Mouse (Mus musculus) left cerebral cortex, adult 11 months (tissue): ENCODE measurements around the gene Srsf2.
"Not testable (repeated sequence)": the region's sequence is repeated elsewhere in the genome, so short reads cannot be mapped to it uniquely, and the experiment has no call there.

Experiments
- DNase-seq: peaks from one replicate; pipeline ENCODE4 v3.0.0; 2022; ENCODE audit warnings: low spot score

Srsf2 gene

GRCm38 (mm10) chr11:116853512-116853928, 626 bp upstream of the Srsf2 start:
- DNase-seq = peak; percentile 96

DNA sequence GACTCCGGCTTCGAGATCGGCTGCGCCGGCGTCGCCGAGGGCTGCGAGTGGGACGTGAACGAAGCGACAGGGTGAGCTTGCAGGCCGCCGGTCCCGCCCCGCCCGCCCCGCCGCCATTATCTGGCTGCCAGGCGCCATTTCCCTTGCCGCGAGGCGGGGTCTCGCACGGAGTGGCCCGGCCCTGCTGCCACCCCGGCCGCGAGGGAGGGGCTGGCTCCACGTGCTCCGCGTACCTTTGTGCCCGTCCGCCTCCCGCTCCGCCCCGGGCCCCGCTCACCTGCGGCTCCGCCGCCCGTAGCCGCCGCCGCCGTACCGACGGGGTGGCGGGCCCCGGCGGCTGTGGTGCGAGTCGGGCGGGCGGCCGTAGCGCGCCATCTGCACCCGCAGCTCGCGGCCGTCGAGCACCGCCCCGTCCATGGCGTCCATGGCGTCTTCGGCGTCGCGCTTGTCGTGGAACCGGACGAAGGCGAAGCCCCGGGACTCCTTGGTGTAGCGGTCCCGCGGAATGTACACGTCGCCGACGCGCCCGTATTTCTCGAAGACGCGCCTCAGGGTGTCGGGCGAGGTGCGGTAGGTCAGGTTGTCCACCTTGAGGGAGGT, 503 bp downstream of the Srsf2 start, which contains the start of gene Mfsd11:
Gene Mfsd11 (plus strand): TSS at position 150 of the 600 bp plus-strand sequence.
- peak; percentile 59 for DNase-seq

DNA sequence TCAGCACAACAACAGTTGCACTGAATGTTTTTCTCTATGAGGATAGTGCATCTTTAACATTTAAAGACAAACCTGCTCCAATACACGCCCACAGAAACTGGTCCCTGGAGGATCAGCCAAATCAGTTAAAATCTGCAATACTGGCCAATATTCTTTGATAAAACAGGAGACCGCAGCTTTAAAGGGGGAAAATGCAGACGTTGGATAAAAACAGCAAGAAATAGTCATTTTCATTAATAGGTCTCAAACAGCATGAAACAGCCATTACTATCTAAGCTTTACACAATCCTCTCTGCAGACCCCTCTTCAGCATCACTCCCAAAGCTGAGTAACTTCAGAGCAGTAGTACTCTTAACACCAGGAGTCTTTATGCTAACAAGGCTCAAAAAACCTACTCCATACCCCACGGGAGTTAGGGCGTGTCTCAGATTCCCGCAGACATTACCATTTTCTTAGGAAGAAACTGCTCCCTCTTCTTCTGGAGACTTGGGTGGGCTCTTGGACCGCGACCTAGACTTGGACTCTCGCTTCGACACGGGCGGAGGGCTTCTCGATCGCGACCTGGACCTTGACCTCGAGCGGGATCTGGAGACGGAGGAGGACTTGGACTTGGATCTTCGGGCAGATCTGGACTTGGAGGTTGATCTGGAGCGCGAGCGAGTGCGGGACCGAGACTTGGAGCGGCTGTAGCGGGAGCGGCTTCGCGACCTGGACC, 1.2 kb downstream of the Srsf2 start:
- no peak for DNase-seq

DNA sequence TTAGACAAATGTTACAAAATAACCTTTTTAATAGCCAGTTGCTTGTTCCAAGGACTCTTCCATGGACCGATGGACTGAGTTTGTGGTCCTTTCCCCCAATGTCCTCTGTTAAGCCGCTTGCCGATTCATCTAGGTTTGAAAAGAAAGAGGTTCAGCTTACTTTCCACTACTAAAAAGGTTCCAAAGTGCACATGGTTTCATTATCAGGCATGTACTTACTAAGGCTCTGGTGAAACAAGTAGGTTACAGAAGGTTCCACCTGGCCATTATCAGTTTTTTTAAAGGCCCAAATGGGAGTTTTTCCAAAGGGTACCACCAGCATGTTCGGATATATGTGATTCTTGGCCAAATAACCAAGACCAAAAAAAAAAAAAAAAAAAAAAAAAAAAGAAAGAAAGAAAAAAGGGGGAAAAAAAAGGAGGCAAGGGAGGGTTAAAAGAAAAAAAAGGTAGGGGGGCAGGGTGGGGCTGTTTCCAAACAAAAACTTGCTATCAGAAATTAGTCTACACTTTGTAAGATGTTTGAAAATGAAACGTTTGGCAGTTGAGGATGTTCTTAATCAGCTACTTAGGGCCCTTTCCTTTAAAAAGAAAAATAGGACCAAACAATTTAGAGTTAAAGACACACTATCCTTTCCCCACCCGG, 1.9 kb downstream of the Srsf2 start:
- no peak for DNase-seq

DNA sequence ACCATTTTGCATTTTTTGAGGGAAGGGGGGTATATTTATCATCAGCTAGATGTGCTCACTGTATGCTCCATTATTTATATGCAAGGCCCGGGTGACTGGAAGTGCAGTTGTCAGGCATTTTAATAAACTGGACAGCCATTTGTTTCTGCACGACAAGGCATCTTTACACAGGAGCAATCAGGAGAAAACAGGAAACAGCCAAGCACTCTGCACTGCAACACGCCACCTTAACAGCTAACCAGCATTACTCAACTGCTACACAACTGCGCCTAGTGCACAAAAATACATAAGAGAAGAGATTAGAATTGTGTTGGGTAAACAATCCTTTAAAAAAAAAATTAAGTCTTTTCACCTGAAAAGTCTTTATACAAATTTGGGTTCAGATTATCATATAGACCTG, 2.8 kb downstream of the Srsf2 start:
- no peak for DNase-seq

GRCm38 (mm10) chr11:116849587-116849986, 3.3 kb downstream of the Srsf2 start:
- DNase-seq = no peak

DNA sequence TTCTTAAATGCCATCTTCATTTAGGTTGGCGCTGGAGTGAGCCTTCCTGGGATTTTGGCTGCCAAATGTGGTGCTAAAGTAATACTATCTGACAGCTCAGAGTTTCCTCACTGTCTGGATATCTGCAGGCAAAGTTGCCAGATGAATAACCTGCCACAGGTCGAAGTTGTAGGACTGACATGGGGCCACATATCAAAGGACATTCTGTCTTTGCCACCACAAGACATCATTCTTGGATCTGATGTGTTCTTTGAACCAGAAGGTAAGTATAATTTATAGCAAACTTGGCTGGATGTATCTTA, 4.1 kb downstream of the Srsf2 start:
- not testable (repeated sequence) for DNase-seq

GRCm38 (mm10) chr11:116848086-116848876, 4.6 kb downstream of the Srsf2 start:
- no peak for DNase-seq

- DNase-seq = no peak
Measured at GRCm38 (mm10) chr11:116847187-116848085, 5.5 kb downstream of the Srsf2 start.

GRCm38 (mm10) chr11:116846593-116847181, 6.2 kb downstream of the Srsf2 start:
- no peak for DNase-seq

DNA sequence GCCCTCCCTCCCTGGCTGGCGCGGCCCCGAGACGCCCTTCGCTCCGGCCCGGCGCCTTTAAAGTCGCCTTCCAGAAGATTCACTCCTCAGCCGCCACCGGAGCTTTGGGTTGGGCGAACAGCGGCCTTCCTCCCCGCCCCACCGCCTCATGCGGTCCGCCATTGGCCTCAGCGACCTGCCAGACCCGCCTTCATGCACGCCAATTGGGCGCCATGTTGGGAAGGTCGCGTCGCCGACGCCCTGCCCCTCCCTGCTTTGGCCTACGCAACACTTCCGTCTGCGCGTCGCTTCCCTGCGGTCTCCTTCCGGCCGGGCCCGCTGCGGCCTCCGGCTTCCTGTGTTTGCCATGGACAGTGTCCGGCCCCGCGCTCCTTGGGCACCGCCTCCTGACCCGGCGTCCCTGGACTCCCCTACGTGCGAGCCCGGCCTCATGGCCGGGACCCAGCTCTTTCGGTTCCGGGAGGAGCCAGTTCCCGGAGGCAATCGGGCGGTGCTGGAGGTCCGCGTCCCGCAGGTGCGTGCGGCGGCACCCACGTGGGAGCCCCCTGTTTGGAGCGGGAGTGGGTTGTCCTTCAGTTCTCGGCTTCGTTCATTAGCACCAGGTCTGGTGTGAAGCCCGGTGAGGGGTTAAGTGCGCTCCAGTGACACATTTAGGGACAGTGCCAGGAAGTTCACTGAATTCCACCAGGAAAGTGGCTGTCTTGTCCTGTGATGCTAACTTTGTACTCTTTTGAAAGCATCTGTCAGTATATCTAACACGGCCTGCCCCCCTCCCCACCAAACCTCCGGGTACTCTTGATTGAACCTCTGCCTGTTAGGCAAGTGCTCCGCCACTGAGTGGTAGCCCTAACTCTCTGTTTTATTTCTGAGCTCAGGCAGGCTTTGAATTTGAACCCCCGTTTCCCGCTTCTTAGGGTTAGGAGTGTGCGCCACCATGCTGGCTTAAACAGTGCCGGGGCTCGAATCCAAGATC, 9.3 kb downstream of the Srsf2 start, which contains the start of the genes Mettl23 and Jmjd6:
Gene Mettl23 (plus strand): TSS at position 18 of the 973 bp plus-strand sequence.
Gene Jmjd6 (minus strand): TSS at position 189 of the 973 bp plus-strand sequence.
- DNase-seq = peak; percentile 98

DNA sequence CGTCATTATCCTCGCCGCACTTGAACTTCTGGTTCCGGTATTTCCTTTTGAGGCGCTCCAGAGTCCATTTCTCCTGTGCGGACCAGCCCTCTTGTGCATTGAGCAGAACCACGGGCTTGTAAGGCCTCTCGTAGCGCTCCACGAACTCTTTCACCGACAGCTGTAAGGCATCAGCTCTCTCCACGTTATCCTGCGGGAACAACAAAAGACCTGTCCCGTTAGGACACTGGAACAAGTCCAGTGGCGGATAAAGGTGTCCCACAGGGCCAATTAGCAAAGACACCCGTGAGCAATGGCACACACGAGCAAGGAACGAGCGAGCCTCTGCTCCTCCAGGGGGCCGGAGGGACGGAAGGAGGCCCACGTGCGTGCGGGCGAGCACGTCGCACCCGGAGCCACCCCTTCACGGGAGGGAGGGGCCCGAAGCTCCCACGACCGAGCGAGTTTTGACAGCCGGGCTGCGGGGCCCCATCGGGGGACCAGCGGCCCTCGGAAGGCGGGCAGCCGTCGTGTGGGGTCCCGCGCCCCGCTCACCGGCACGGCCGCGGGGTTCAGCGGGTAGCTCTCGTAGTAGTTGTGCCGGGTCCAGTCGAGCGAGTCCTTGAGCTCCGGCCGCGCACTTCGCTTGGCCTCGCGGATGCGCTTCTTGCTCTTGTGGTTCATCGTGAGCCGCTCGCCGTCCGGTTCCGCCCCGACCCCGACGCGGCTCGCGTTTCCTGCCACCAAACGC, 10.2 kb downstream of the Srsf2 start:
- no peak for DNase-seq

DNA sequence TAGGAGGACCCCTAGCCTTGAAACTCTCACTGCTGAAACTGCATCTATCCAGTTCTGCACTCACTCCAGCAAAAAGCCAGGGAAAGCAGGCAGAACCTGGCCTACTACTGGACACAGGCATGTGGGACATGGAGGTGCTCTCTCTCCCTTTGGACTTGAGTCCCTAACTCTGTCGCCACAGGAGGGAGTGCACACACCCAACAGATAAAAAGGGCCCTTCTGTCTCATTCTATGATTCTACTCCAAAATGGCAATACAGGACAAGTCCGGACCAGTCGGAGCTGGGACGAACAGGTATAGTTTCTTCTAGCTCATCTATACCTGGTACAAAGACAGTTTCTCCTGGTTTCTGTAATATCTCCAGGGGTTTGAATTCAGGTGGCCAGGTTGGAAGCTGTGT, 12.1 kb downstream of the Srsf2 start:
- DNase-seq = no peak

- no peak for DNase-seq
Measured at GRCm38 (mm10) chr11:116839601-116840000, 13.3 kb downstream of the Srsf2 start.

DNA sequence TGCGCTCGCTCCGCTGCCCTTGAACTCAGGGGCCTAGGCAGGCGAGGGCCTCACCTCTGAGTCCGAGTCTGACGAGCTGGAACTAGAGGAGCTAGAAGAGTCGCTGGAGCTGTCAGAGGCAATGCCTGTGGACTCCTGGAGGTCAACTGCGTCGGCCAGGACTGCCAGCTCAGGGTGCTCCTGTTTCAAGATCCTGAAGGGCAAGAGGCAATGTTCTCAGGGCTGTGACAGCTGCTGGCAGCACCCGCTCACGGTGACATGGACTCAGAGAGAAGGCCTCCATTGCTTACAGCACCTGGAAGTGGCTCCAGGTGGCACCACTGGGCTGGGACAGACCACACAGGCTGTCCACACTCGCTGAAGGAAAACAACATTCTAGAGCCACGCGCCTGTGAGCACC, 14.0 kb downstream of the Srsf2 start:
- no peak for DNase-seq

GRCm38 (mm10) chr11:116837441-116837840, 15.5 kb downstream of the Srsf2 start:
- no peak for DNase-seq

DNA sequence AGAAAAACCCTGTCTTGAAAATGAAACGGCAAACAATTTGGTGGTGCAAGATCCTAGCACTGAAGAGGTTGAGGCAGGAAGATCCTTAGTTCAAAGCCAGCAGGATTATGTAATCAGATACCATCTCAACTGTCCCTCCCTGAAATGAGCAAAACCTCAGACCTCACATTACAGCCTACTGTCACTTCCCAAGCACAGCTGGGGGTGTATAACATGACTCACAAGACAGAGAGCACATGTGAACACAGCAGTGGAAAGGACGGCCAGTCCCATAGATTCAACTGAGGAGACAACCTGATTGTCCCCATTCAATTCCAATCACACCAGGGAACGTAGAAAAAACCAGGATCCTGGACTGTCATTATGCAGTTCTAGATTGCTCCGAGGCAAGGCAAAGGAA, 16.6 kb downstream of the Srsf2 start:
- no peak for DNase-seq

- no peak for DNase-seq
Measured at GRCm38 (mm10) chr11:116834954-116835353, 17.9 kb downstream of the Srsf2 start.

DNA sequence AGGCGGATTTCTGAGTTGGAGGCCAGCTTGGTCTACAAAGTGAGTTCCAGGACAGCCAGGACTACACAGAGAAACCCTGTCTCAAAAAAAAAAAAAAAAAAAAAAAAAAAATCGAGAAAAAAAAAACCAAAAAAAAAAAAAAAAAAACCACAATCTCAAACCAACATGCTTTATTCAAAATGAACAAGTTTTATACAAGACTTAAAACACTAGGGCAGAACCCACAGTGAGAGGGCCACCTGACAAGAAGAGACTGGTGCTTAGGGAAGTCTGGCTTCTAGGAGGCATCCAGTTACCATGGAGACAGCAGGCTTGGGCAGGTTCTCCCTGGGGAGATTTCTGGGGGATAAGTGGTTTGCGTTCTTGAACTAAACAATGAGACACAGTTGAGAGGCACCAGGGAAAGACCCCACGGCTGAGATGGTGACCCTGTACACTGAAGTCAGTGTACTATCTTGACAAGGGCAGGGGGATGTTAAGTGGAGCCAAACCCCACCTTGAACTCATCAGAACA, 20.7 kb downstream of the Srsf2 start:
- no peak for DNase-seq
